Comparison of ENCODE assay signal across 7 mouse cellular contexts in the genomic region with DNA sequence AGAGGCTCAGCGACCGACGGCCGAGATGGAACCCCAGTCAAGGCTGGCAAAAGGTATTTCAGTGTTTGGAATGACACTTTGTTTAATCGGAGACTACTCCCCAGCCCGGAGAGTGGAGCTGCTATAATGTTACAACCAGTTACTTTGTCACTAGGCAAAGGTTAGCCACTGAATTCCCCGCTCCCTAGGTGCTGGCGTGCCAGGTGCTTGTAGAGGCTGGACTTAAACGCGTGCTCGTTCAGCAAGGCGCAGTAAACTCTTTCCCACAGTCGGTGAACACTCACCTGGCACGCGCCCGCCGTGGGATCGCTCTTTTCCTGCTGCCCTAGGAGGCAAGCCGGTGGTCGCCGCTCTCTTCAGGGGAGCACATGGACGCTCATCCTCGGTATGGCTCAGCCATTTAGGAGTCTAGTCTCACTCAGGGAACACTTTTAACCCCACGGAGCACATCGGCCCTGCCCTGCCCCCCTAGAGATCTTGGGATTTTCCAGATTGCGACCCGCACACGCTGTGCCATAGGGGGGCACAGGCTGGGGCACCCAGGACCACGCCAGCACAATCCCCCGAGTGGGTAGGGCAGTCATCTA. TPM values are rescaled to one million over a fixed set of nuclear protein-coding genes. Genes with fewer than 3 reads are reported as not detected.
DNase-seq lines count a peak whose midpoint lies in the region; ATAC-seq and TF ChIP-seq lines count a peak whose summit lies in the region.

No protein-coding gene starts in this region.

- H3K9me3 ChIP-seq in forebrain, embryonic 10.5 days: no peaks in the 10 kb centered on the region
- H3K9me3 ChIP-seq in neural tube, embryonic 12.5 days: no peaks in the 10 kb centered on the region

- peaks cover 29% of the 10 kb centered on the region; the same call in 1 of the 2 replicates for H3K4me1 ChIP-seq in spleen, adult 2 months (ENCODE audit: control insufficient read depth, insufficient read depth, insufficient read length)
- H3K4me1 ChIP-seq in forebrain, embryonic 10.5 days: peaks cover 59% of the 10 kb centered on the region
- H3K4me1 ChIP-seq in neural tube, embryonic 12.5 days: peaks cover 27% of the 10 kb centered on the region

- WGBS in spleen, adult 2 months: 4% methylated on average over 30 of the region's 30 CpGs
- WGBS in forebrain, embryonic 10.5 days: 2% methylated on average over 30 of the region's 30 CpGs
- WGBS in neural tube, embryonic 12.5 days: 3% methylated on average over 30 of the region's 30 CpGs

- no peak for TF ChIP-seq CTCF in spleen, adult 2 months (IDR thresholded peaks at IDR 0.05; ENCODE audit: extremely low read depth, insufficient read depth, insufficient read length, insufficient replicate concordance)

- no peaks in the 10 kb centered on the region for H3K27me3 ChIP-seq in spleen, adult 2 months (ENCODE audit: control insufficient read depth, insufficient read depth, low read length)
- peaks cover 9% of the 10 kb centered on the region; the same call in 1 of the 2 replicates for H3K27me3 ChIP-seq in forebrain, embryonic 10.5 days (ENCODE audit: poor library complexity, severe bottlenecking)
- H3K27me3 ChIP-seq in neural tube, embryonic 12.5 days (replicated peaks): no peaks in the 10 kb centered on the region

- peak overlapping the region; percentile 74 for H3K4me3 ChIP-seq in spleen, adult 2 months (ENCODE audit: extremely low read depth, insufficient read depth, insufficient read length)
- H3K4me3 ChIP-seq in forebrain, embryonic 10.5 days: peak overlapping the region; percentile 70
- peak overlapping the region; percentile 74 for H3K4me3 ChIP-seq in neural tube, embryonic 12.5 days

- no peak overlapping the region for H3K27ac ChIP-seq in spleen, adult 2 months (ENCODE audit: insufficient read depth, low read length)
- peak overlapping the region; percentile 86 for H3K27ac ChIP-seq in forebrain, embryonic 10.5 days
- H3K27ac ChIP-seq in neural tube, embryonic 12.5 days: no peak overlapping the region

- DNase-seq in spleen, adult 2 months (ENCODE audit: low read depth in 1 of 2, low spot score in 2 of 2): no peak
- no peak for DNase-seq in spleen, postnatal 14 days (ENCODE audit: low spot score in 2 of 2)
- no peak for DNase-seq in forebrain, embryonic 10.5 days (ENCODE audit: extremely low spot score, low spot score)
- DNase-seq in kidney, postnatal 25 days: peak; percentile 48 to 72
- DNase-seq in urinary bladder, postnatal 25 days (ENCODE audit: low spot score): no peak
- no peak for DNase-seq in left cerebral cortex, postnatal 4 days

- intact Hi-C loops in left cerebral cortex, postnatal 4 days (cut with DNase I): no loop called here

- H3K36me3 ChIP-seq in spleen, adult 2 months (ENCODE audit: control insufficient read depth, insufficient read depth, low read length): no peaks in the 10 kb centered on the region
- peaks cover 17% of the 10 kb centered on the region for H3K36me3 ChIP-seq in forebrain, embryonic 10.5 days (replicated peaks)
- H3K36me3 ChIP-seq in neural tube, embryonic 12.5 days: no peaks in the 10 kb centered on the region

- H3K9ac ChIP-seq in neural tube, embryonic 12.5 days: peak overlapping the region; percentile 60

- ATAC-seq in neural tube, embryonic 12.5 days (ENCODE audit: low FRiP score, low read depth): peak; percentile 60

- H3K4me2 ChIP-seq in neural tube, embryonic 12.5 days (replicated peaks): peak overlapping the region; percentile 89

- no peak for TF ChIP-seq POLR2A in spleen, adult 2 months (IDR thresholded peaks at IDR 0.05; ENCODE audit: low read depth, low read length)

RNA-seq across cellular contexts. Expression of a gene that starts 0.5 kb away (rescaled TPM):
- polyA plus RNA-seq in spleen, adult 2 months (2012; rRNA removed): 22.0 and 23.2 TPM in 2 replicates
- 67.0 and 73.2 TPM in 2 replicates for polyA plus RNA-seq in forebrain, embryonic 10.5 days (2016; fragmentation: Nextera tagmentation; extraction: Ambion mirVana)
- polyA plus RNA-seq in neural tube, embryonic 12.5 days (2016; fragmentation: Nextera tagmentation; extraction: Ambion mirVana): 40.7 and 41.7 TPM in 2 replicates
- 10 to 100 TPM; 16.7 to 17.3 TPM for total RNA-seq in left cerebral cortex, postnatal 4 days (2021)

RNA-seq across cellular contexts. Expression of a gene that starts 16.8 kb away (rescaled TPM):
- polyA plus RNA-seq in spleen, adult 2 months (2012; rRNA removed): 23.2 and 27.1 TPM in 2 replicates
- polyA plus RNA-seq in forebrain, embryonic 10.5 days (2016; fragmentation: Nextera tagmentation; extraction: Ambion mirVana): 20.1 and 23.0 TPM in 2 replicates
- polyA plus RNA-seq in neural tube, embryonic 12.5 days (2016; fragmentation: Nextera tagmentation; extraction: Ambion mirVana): 27.2 and 28.8 TPM in 2 replicates
- total RNA-seq in left cerebral cortex, postnatal 4 days (2021): 10 to 100 TPM; 22.8 to 29.3 TPM

RNA-seq across cellular contexts. Expression of a gene that starts 52.3 kb away (rescaled TPM):
- polyA plus RNA-seq in spleen, adult 2 months (2012; rRNA removed): 32.5 and 37.8 TPM in 2 replicates
- polyA plus RNA-seq in forebrain, embryonic 10.5 days (2016; fragmentation: Nextera tagmentation; extraction: Ambion mirVana): 74.3 and 76.2 TPM in 2 replicates
- 52.3 and 53.0 TPM in 2 replicates for polyA plus RNA-seq in neural tube, embryonic 12.5 days (2016; fragmentation: Nextera tagmentation; extraction: Ambion mirVana)
- 10 to 100 TPM; 26.5 to 26.8 TPM for total RNA-seq in left cerebral cortex, postnatal 4 days (2021)

Comparison
In these comparisons a context has a peak if more than half of its experiments do, and no peak if none do; other contexts are left out.
1. DNase-seq: peak in kidney, postnatal 25 days (2 of 2); none in spleen, adult 2 months (0 of 2), spleen, postnatal 14 days (0 of 2), forebrain, embryonic 10.5 days (single experiment), urinary bladder, postnatal 25 days (single experiment) and left cerebral cortex, postnatal 4 days (single experiment).
2. Peak in every context shown above with its lines, with median percentiles within 50 percentile points of each other: H3K4me3 ChIP-seq.